Mouse (Mus musculus) brown adipose tissue, adult 24 weeks (tissue): ENCODE results near the gene Vstm5. TPM values are rescaled to one million over a fixed set of nuclear protein-coding genes. Genes with fewer than 3 reads are reported as not detected.
"Not testable (repeated sequence)": the region's sequence is repeated elsewhere in the genome, so short reads cannot be mapped to it uniquely, and the experiment has no call there.

Experiments used
- H3K27ac ChIP-seq: fragments of 200-500 bp; replicated peaks from 2 replicates; pipeline ENCODE4 v1.5.1; 2012; ENCODE audit warnings: low read depth, mild to moderate bottlenecking, low read length
- H3K4me1 ChIP-seq: fragments of 200-500 bp; 2 replicates; pipeline ENCODE4 v1.6.1; 2012; ENCODE audit warnings: low read length, mixed read lengths; ENCODE audit not compliant: control insufficient read depth, insufficient read depth, insufficient read length
- H3K4me3 ChIP-seq: fragments of 200-500 bp; 2 replicates; pipeline ENCODE4 v1.5.1; 2012; ENCODE audit warnings: low read depth, mild to moderate bottlenecking, low read length, moderate library complexity; ENCODE audit not compliant: insufficient read depth
- polyA plus RNA-seq: library from polyadenylated mRNA; stranded (reverse); fragments of >200 nt; gene quantifications from 2 replicates; pipeline ENCODE4 v1.2.4, GENCODE M21; 2012; ENCODE audit not compliant: missing spikeins, insufficient read depth, insufficient read length

The Vstm5 gene
- polyA plus RNA-seq, 1 experiment = not detected

DNA sequence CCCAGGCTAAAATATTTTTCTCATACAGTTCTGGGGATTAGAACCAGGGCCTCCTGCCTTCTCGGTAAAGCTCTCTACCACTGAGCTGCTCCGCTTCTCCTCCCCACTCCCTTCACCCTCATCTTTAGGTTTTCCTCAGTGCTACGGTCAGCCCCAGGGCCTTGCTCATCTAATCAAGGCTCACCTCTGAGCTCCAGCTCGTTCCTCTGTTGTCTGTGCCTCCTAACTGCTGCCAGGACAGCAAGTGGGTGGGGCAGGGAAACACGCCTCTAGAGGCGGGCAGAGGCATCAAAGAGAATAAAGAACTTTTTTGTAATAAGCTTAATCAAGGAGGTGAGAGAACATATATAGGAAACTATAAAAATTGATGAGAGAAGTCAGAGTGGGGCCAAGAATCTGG lies 49.0 kb downstream of the Vstm5 start:
- no peak overlapping the region for H3K4me3 ChIP-seq
- no peaks in the 10 kb centered on the region for H3K4me1 ChIP-seq
- no peak overlapping the region for H3K27ac ChIP-seq

DNA sequence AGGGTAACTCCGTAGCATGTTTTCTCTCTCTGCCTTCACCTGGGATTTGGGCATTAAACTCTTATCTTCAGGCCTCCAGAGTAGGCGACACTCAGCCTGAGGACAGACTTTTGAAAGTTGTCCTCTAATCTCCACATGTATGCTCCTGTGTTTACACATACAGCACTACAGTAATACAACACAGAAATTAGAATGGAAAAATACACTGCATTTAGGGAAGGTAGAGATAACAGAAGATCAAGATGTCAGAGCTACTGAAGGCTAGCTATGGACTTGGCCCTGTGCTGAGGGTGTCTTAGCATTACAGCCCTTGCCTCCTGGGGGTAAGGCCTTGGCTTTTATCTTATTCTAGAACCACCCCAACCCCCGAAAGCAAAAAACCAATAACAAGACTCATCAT lies 49.6 kb downstream of the Vstm5 start:
- no peak overlapping the region for H3K27ac ChIP-seq

GRCm38 (mm10) chr9:15289251-15289650 lies 50.4 kb downstream of the Vstm5 start:
- no peaks in the 10 kb centered on the region for H3K4me1 ChIP-seq
- H3K27ac ChIP-seq = no peak overlapping the region
- no peak overlapping the region for H3K4me3 ChIP-seq

More for the DNA sequence above, 49.6 kb downstream of the Vstm5 start:
- H3K4me3 ChIP-seq = no peak overlapping the region
- H3K4me1 ChIP-seq = no peaks in the 10 kb centered on the region

DNA sequence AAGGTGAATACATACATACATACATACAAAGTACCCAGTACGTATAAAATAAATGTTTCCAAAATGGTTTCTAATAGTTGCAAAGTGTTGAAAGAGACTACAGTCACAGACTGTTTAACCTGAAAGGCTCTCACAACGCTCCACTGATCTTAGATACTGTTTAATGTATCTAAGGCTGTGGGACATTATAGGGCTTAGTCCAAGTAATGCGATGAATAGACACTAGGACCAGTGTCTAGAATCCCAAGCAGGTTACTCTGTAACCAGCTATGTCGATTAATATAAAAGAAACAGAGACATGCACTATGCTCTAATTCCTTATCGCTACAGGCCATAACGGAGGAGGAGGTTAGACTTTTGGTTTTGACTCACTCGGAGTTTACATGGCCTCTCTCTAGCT lies 58.3 kb downstream of the Vstm5 start:
- no peak overlapping the region for H3K27ac ChIP-seq
- 0 out of 2 replicates have a peak, but pooled peaks cover 2% of the 10 kb centered on the region for H3K4me1 ChIP-seq
- H3K4me3 ChIP-seq = no peak overlapping the region

DNA sequence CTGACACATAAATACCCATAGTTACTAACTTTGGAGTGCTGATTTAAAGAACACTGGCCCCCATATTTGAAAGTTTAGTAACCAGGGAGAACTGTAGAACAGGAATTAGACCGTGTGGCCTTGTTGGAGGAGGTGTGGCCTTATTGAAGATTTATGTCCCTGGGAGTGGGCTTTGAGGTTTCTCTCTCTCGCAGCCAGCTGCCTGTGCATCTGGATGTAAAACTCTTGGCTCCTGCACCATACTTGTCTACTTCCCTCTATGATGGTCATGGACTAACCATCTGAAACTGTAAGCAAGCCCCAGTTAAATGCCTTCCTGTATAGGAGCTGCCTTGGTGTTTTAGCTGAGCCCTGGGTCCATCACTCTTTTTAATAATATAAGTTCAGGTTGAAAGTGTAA lies 59.6 kb downstream of the Vstm5 start:
- Histone ChIP-seq H3K27ac (no peak overlapping the region), H3K4me1 (0 out of 2 replicates have a peak, but pooled peaks cover 2% of the 10 kb centered on the region), H3K4me3 (no peak overlapping the region)

DNA sequence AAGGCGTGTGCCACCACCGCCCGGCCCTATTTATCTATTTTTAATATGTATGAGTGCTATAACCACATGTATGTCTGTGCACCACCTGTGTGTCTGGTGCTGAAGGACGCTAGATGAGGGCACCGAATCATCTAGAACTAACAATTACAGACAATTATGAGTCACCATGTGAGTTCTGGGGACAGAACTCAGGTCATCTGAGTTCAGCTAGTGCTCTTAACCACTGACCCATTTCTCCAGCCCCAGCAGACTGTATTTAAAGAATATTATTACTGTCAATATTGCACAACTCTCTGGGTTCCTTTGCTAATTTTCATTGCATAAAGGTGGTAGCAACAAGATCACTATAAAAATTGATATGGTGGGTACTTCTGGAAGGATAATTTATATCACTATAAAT lies 61.2 kb downstream of the Vstm5 start:
- peak overlapping the region; percentile 30 for H3K4me3 ChIP-seq

GRCm38 (mm10) chr9:15301399-15301798 lies 62.6 kb downstream of the Vstm5 start:
- Histone ChIP-seq H3K4me1 (0 out of 2 replicates have a peak, but pooled peaks cover 2% of the 10 kb centered on the region), H3K4me3 (peak overlapping the region; percentile 52), H3K27ac (peak overlapping the region; percentile 89)

More for the DNA sequence above, 61.2 kb downstream of the Vstm5 start:
- 0 out of 2 replicates have a peak, but pooled peaks cover 2% of the 10 kb centered on the region for H3K4me1 ChIP-seq
- H3K27ac ChIP-seq = peak overlapping the region; percentile 73

GRCm38 (mm10) chr9:15302006-15302405 lies 63.2 kb downstream of the Vstm5 start:
- H3K27ac ChIP-seq = 0 out of 2 replicates have a peak overlapping the region, but pooled peaks have one; percentile 47
- H3K4me1 ChIP-seq, H3K4me3 ChIP-seq: not testable (repeated sequence)

- Histone ChIP-seq H3K27ac (peak overlapping the region; percentile 47), H3K4me3 (no peak overlapping the region)
Measured at GRCm38 (mm10) chr9:15302881-15303280, 64.0 kb downstream of the Vstm5 start.

DNA sequence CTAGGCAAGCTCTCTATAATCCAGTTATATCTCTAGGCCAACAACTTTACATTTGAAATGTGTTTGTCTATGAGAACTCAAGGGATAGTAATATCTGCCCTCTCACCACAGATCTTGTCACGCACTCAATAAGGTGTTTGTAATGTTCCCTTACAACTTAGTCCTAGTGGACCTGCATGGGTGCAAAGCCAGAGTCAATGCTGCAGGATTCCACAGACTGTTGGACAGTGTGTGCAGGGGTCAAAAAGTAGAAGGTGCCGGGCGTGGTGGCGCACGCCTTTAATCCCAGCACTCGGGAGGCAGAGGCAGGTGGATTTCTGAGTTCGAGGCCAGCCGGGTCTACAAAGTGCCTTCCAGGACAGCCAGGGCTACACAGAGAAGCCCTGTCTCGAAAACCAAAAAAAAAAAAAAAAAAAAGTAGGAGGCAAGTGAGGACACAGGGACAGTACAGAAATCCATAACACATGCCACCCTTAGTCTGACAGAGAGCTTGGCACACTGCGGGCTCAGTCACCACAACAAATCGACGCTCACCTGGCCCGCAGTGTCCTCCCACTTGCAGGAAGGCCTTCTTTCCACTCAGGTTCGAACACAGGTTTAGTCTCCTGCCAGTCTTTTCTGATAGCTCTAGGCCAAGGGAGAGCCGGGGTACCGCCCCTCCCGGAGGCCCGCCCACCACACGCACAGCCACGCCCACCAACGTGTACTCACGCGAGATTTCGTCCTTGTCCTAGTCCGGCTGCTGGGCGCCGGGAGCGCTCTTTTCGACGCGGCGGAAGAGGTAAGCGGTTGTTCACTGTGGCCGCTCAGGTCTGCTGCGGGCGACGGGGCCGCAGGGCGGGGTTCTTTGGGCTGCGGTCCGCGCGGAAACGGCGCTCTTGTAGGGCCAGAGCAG lies 66.9 kb downstream of the Vstm5 start, which contains the start of gene Taf1d:
TSS of gene Taf1d (plus strand) at position 712 of the 895 bp plus-strand sequence.
- Histone ChIP-seq H3K4me1 (no peaks in the 10 kb centered on the region), H3K4me3 (peak within 1 kb of the TSS; percentile 96), H3K27ac (peak within 1 kb of the TSS; percentile 94)

More at GRCm38 (mm10) chr9:15302881-15303280, 64.0 kb downstream of the Vstm5 start:
- 0 out of 2 replicates have a peak, but pooled peaks cover 2% of the 10 kb centered on the region for H3K4me1 ChIP-seq

DNA sequence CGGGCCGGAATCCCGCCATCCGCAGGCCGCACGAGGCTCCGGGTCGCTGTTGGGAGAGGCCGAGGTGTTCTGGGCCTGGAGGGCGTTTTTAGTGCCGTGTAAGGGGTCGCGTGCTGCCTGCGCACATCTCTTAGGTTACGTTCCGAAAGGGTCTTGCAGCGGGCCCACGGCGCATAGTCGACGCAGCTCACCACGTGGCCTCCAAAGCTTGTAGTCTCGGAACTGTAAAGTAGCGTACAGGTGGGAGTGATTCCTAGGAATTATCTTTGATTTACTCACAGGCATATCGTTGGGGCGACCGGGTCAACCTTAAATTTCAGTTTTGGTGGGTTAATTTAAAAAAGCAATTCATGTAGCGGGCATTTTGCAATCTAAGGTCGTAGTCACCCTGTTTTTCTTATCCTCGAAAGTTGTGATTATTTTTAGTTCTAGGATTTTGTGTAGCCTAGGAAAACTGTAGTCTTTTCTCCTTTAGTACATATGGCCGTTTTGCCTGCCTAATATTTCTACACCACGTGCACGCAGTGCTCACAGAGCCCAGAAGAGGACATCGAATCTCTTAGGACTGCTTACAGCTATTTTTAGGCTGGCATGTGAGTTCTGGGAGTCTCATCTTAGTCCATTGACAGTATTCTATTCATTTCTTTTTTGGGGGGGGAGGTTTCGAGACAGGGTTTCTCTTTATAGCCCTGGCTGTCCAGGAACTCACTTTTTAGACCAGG lies 67.7 kb downstream of the Vstm5 start, which contains the start of gene 4931406C07Rik:
TSS of gene 4931406C07Rik (minus strand) at position 51 of the 722 bp plus-strand sequence.
- Histone ChIP-seq H3K27ac (peak within 1 kb of the TSS; percentile 94), H3K4me1 (no peaks in the 10 kb centered on the region), H3K4me3 (peak within 1 kb of the TSS; percentile 96)

GRCm38 (mm10) chr9:15307257-15307656 lies 68.4 kb downstream of the Vstm5 start:
- H3K27ac ChIP-seq = 0 out of 2 replicates have a peak overlapping the region, but pooled peaks have one; percentile 0
- H3K4me1 ChIP-seq = no peaks in the 10 kb centered on the region
- H3K4me3 ChIP-seq = peak overlapping the region; percentile 96

GRCm38 (mm10) chr9:15308254-15308653 lies 69.4 kb downstream of the Vstm5 start:
- Histone ChIP-seq H3K4me1 (no peaks in the 10 kb centered on the region), H3K4me3 (no peak overlapping the region), H3K27ac (no peak overlapping the region)
